Mouse (Mus musculus) lung, adult 2 months (tissue): ENCODE results near the gene Stxbp6. TPM values are rescaled to one million over a fixed set of nuclear protein-coding genes. Genes with fewer than 3 reads are reported as not detected.

ENCODE experiments used
- DNase-seq: peaks from one replicate; pipeline ENCODE4 v3.0.0; 2022
- H3K4me1 ChIP-seq: fragments of 200-500 bp; 2 replicates; pipeline ENCODE4 v1.6.1; 2011; ENCODE audit warnings: low read length; ENCODE audit not compliant: control insufficient read depth, insufficient read depth
- H3K4me3 ChIP-seq: fragments of 200-500 bp; replicated peaks from 2 replicates; pipeline ENCODE3; 2011; ENCODE audit warnings: low read depth, mild to moderate bottlenecking, control low read depth, low read length; ENCODE audit errors: extremely low read depth
- CTCF ChIP-seq: fragments of 200-500 bp; IDR thresholded peaks from 2 replicates; pipeline ENCODE4 v1.5.1; 2011; ENCODE audit warnings: mild to moderate bottlenecking, low read length, control low read depth; ENCODE audit not compliant: insufficient read depth
- POLR2A ChIP-seq: fragments of 200-500 bp; IDR thresholded peaks from 2 replicates; pipeline ENCODE4 v1.6.1; 2011; ENCODE audit warnings: low read depth, mild to moderate bottlenecking, control low read depth, low read length, borderline replicate concordance; ENCODE audit errors: extremely low read depth
- WGBS: fragments of 180-500 bp; shearing (Covaris S2); methylation state at CpG from one replicate; pipeline ENCODE4 v1.1.7; 2018; 5-methylcytosine and 5-hydroxymethylcytosine counted together
- polyA plus RNA-seq: library from polyadenylated mRNA; depleted of rRNA; stranded (reverse); fragments of >200 nt; gene quantifications from 2 replicates; pipeline ENCODE4 v1.2.3, GENCODE M21; 2012

Stxbp6 gene
- polyA plus RNA-seq, 1 experiment = 24.5 TPM

DNA sequence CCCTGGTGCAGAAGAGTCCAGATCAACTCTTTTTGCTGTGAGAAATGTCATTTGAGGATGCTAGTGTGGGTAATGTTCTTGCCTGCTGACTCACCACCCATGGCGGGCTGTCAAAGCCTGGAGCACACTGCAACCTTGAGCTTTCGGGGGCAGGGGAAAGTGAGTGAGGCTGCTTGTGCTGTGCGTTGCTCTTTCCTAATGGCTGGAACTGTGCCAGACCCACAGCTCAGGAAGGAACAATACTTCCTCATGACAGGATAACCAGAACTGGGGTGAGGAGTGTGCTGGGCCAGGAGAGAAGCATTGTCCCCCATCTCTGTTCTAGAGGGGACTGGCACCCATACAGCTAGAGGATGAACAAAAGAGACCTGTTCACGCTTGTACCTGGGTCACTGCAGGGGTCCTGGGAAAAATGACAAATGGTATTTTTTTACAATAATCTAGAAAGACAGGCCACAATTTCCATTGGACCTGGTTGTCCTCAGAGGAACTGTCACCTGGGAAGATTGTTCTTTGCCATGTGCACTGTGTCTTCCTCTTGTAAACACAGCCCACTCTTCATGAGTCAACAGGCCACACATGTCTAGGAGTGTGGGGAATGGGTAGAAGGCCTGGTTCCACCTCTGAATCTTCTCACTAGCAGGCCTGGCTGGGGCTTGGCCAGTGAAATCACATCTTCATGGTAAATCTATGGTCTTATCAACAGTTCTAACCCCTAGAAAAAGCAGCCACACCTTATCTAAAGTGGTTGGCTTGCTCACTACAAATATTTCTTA, 216.2 kb downstream of the Stxbp6 start:
- no peak for TF ChIP-seq CTCF
- 21% methylated on average over 4 of the region's 4 CpGs for WGBS
- H3K4me3 ChIP-seq = no peak overlapping the region
- DNase-seq = peak; percentile 36
- H3K4me1 ChIP-seq = peaks cover 2% of the 10 kb centered on the region

GRCm38 (mm10) chr12:44852024-44852423, 222.5 kb downstream of the Stxbp6 start:
- no peak overlapping the region for H3K4me3 ChIP-seq
- TF ChIP-seq POLR2A (no peak), CTCF (no peak)
- no peak for DNase-seq
- no peaks in the 10 kb centered on the region for H3K4me1 ChIP-seq
- WGBS = 80% methylated on average over 1 of the region's 1 CpGs

DNA sequence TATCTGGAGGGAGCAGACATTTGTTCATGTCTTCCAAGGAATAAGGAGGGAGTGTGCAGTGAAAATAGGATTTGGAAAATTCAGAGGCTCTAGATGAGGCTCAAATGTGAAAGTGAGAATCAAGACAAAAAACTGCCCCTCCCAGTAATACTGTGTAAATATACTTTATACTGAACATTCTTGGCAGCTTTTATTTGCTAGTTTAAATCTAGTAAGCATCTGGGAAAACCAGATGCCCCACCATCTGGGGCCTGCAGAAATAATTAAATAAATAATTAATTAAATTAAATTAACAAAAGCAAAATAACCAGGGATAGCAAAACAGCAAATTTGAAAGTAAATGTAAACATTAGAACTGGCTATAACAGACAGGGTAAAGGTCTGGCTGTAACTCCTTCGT, 224.0 kb downstream of the Stxbp6 start:
- 80% methylated on average over 1 of the region's 1 CpGs for WGBS
- TF ChIP-seq CTCF = no peak
- no peak for TF ChIP-seq POLR2A

DNA sequence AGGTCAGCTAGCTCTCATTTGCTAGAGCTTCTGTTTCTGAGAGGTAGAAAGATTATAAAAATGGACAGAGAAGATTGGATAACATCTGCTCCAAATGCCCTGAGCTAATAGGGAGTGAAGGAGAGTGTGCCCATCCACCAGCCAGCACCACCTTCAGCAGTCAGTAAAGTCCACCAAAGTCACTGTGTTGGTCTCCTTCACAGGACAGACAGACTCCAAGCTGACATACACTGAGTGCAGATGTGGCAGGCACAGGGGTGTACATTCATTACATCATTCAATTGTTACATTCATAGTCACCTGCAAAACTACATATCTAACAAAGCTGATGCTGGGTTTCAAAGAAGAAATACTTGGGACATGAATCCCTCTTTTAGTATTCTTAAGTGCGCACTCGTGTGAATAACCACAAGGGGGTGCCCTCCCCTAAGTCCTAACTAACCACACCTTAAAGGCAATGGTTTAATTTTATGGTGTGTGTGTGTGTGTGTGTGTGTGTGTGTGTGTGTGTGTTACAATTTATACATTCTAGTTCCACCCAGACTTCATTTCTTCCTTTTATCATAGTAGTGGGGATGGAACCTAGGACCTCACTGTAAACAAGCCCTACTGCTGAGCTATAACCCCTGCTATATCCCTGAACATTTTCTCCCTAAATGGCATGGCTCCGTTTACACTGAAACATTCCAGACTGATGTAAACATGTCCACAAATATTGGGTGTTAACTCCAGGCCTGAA, 225.9 kb downstream of the Stxbp6 start:
- TF ChIP-seq POLR2A (no peak), CTCF (peak; percentile 4; the same call in 1 of the 2 replicates)
- peak; percentile 26 for DNase-seq
- Histone ChIP-seq H3K4me1 (no peaks in the 10 kb centered on the region), H3K4me3 (no peak overlapping the region)
- WGBS = 24% methylated on average over 3 of the region's 3 CpGs

More for the DNA sequence above, 224.0 kb downstream of the Stxbp6 start:
- DNase-seq = no peak
- Histone ChIP-seq H3K4me1 (no peaks in the 10 kb centered on the region), H3K4me3 (no peak overlapping the region)

GRCm38 (mm10) chr12:44840585-44840984, 233.9 kb downstream of the Stxbp6 start:
- Histone ChIP-seq H3K4me3 (no peak overlapping the region), H3K4me1 (no peaks in the 10 kb centered on the region)
- no peak for DNase-seq
- WGBS = 59% methylated on average over 2 of the region's 2 CpGs
- TF ChIP-seq CTCF (no peak), POLR2A (no peak)

- TF ChIP-seq CTCF = no peak
- TF ChIP-seq POLR2A = no peak
- Histone ChIP-seq H3K4me3 (no peak overlapping the region), H3K4me1 (no peaks in the 10 kb centered on the region)
- 49% methylated on average over 7 of the region's 7 CpGs for WGBS
- DNase-seq = no peak
Measured at GRCm38 (mm10) chr12:44839594-44840373, 234.7 kb downstream of the Stxbp6 start.

GRCm38 (mm10) chr12:44835879-44836467, 238.5 kb downstream of the Stxbp6 start:
- no peak for DNase-seq
- H3K4me1 ChIP-seq = no peaks in the 10 kb centered on the region
- no peak for TF ChIP-seq POLR2A
- TF ChIP-seq CTCF = no peak
- 77% methylated on average over 1 of the region's 1 CpGs for WGBS
- H3K4me3 ChIP-seq = no peak overlapping the region

- TF ChIP-seq CTCF (no peak), POLR2A (no peak)
- WGBS = 39% methylated on average over 2 of the region's 2 CpGs
- no peak for DNase-seq
- Histone ChIP-seq H3K4me3 (no peak overlapping the region), H3K4me1 (no peaks in the 10 kb centered on the region)
Measured at GRCm38 (mm10) chr12:44811895-44812294, 262.6 kb downstream of the Stxbp6 start.

DNA sequence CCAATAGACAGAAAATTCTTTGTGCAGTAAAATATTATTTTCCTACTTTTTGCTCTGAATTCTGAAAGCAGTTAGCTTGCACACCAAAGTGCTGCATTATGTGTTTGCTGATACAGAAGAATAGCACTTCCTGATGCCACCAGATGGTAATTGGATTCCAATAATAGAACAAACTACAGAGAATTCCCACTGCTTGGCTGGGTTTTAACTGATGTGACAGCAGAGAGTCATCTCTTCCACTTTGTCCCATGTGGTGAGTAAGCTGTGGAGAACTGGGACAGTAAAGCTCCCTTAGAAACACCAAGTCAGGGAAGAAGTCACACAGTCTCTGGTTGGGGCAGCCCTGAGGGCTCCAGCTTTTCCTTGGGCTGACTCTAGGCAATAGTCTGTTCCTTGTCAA, 270.3 kb downstream of the Stxbp6 start:
- Histone ChIP-seq H3K4me1 (no peaks in the 10 kb centered on the region), H3K4me3 (no peak overlapping the region)
- TF ChIP-seq POLR2A = no peak
- TF ChIP-seq CTCF = no peak
- no peak for DNase-seq
